Mouse (Mus musculus) adrenal gland, postnatal 10 days (tissue): Measurements from ENCODE around the gene Shisa9. TPM values are rescaled to one million over a fixed set of nuclear protein-coding genes. Genes with fewer than 3 reads are reported as not detected.

ENCODE experiments used
- DNase-seq: peaks from one replicate; pipeline ENCODE4 v3.0.0; 2021; ENCODE audit warnings: mixed read lengths
- total RNA-seq, 2 experiments: library from RNA; stranded (reverse); gene quantifications; 2 replicates each; pipeline ENCODE4 v1.2.3; 2021

Shisa9 gene
- total RNA-seq, 2 experiments from 2014 or later: 2.3 to 3.3 TPM

DNA sequence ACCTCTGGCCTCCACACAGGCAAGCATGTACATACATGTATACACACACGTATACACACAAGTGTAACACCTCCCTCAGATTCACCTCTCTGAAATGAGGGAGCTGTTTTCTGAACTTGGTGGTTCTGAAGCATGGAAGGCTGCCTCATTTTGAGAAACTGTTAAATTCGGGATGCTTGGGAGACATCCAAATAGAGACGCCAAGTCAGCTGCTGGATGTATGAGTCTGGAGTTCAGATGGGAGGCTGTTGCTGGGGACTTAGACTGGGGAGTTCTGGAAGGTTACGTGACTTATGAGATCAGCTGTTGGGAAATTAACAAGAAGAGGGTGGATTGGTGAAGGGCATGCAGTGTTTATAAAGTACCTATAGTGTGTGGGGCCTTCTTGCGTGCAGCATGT, 88.7 kb downstream of the Shisa9 start:
- no peak for DNase-seq

DNA sequence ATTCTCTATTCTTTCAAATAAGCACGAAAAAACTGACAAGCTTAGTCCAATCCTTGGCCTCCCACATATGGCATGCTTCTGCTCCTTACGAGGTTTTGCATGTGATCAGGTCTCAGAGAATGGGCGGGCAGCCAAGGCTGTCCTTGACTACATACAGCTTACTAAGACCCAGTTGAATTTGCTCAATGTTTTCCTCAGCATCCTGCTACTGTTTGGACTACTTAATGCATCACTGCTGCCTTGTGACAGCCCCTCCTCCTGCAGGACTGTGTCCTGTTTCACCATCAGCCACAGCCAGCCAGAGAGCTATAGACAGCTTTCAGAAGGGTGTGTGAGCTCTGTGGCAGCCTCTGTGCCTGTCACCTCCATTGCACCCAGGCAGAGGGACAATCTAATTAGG, 92.4 kb downstream of the Shisa9 start:
- peak; percentile 54 for DNase-seq

GRCm38 (mm10) chr16:12076700-12077099, 92.8 kb downstream of the Shisa9 start:
- no peak for DNase-seq

- no peak for DNase-seq
These were observed 99.2 kb downstream of the Shisa9 start for GRCm38 (mm10) chr16:12083082-12083481.

GRCm38 (mm10) chr16:12090604-12091235, 106.8 kb downstream of the Shisa9 start:
- no peak for DNase-seq

DNA sequence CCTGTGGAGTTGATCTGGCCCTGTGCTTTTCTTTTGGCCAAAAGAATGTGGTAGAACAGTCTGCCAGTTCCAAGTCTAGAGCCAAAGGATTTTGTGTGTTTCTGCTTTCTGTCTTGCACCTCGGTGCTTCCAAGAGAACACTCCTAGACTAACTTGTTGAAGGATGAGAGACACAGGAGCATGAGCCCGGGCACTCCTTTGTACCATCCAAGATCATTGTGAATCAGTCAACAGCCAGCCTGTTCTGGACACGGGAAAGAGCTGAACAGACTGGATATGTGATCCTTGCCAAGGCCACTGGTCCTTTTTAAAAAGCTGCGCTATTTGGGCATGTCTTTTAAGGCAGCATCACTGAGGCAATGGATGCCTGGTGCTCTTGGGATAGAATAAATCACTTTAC, 109.3 kb downstream of the Shisa9 start:
- DNase-seq: no peak

- no peak for DNase-seq
These were observed 110.9 kb downstream of the Shisa9 start for GRCm38 (mm10) chr16:12094784-12095315.

- no peak for DNase-seq
These were observed 111.5 kb downstream of the Shisa9 start for GRCm38 (mm10) chr16:12095365-12095764.

DNA sequence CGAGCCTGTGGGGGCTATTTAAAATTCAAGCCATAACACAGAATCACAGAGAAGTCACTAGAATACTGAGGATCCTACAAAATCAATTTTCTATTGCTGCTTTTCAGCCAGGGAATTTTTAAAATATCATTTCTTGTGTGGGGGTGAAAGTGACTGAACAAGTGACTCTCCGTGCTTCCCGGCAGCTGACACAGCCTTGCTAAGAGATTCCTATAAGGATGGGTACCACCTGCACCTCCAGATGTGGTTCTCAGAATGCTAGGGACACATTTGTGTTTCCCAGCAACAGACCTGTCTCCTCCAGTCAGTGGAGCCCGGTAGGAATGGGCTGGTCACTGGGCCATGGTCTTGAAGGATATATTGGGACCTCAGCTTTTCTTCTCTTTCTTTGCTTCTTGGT, 124.5 kb downstream of the Shisa9 start:
- DNase-seq: no peak

DNA sequence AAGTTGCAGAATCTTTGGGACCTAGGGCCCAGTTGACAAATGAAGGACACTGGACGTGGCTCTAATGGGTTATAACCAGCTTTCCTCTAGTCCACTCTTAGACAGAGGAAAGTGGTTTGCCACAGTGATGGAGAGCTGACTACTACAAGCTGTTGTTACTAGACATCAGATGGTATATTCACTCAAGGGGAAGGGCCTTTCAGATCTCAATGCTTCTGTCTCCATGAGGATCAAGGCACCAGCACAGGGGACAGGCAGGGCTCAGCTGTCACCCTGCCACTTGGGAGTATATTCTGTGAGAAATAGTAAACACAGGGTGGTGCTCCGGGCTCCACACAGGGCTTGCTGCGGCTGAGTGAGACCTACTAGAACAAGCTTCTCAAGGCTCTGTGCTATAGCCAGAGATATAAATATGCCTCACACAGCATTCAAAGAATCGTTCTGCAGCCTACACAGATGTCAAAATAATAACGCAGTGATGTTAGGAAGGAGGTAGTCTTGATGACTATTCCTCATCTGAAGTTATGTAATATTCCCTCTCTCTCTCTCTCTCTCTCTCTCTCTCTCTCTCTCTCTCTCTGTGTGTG, 127.0 kb downstream of the Shisa9 start:
- no peak for DNase-seq

DNA sequence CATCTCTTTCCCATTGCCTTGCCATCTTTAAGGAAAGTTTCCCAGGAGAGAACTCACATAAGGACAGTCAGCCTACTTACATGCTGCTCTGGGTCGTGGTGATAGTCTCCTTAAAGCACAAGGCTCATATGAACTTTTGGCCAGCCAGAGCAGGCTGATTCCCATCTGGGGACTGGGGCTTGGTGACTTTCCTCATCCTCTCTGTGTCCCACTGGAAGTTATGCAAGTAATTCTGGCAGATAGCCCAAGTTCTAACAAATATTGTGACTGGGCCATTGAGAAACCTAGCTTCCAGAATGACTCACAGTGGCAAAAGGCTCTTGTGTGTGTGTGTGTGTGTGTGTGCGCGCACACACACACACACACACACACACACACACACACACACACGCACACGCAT, 130.5 kb downstream of the Shisa9 start:
- DNase-seq: peak; percentile 53

- no peak for DNase-seq
These were observed 131.3 kb downstream of the Shisa9 start for GRCm38 (mm10) chr16:12115040-12115856.

- DNase-seq: no peak
These were observed 133.0 kb downstream of the Shisa9 start for GRCm38 (mm10) chr16:12116926-12117325.

DNA sequence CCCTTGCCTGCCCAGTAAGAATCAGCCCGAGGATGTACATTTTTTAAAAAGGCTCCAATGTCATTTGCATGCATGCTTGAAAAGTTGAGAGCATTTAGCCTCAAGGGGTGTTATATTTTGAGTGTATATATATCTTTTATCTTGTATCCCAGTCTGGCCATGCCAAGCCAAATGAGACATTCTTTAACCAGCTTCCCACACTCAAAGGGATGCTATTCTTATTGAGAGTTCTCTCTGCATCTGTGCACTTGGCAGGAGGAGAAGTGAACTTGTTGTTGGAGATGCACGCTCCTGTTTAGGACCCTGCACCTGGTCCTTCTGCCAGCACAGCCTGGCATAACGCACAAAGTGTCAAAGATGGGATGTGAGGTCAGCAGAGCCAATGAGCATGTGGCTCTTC, 135.6 kb downstream of the Shisa9 start:
- no peak for DNase-seq

GRCm38 (mm10) chr16:12129782-12130181, 145.9 kb downstream of the Shisa9 start:
- no peak for DNase-seq

- DNase-seq: peak; percentile 36
These were observed 162.8 kb downstream of the Shisa9 start for GRCm38 (mm10) chr16:12146666-12147065.

- DNase-seq: peak; percentile 2
These were observed 168.1 kb downstream of the Shisa9 start for GRCm38 (mm10) chr16:12151986-12152385.

GRCm38 (mm10) chr16:12154476-12154875, 170.6 kb downstream of the Shisa9 start:
- peak; percentile 5 for DNase-seq

DNA sequence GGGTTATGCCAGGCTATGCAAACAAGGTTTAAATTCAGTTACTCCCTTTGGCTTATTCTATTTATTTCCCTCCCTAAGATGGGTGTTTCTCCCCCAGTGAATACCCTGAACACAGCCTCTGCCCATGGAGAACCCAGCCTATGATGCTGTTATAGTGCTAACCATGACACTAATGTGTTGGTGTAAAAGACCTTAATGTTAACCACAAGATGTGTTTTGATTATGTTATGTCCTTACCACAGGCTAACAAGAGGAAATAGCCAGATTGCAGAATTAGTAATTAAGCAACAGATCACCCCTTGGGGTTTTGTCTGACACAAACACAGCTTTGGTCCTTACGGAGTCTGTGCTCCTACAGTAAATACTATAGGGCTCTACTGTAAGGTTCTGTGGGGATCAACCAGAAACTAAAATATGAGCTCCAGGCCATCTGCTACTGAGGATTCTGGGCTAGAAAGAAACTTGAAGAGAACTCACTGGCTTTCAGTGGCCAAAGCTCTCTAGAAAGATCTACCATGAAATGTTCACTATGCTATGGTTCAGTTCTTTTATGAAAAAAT, 189.6 kb downstream of the Shisa9 start:
- DNase-seq: no peak

DNA sequence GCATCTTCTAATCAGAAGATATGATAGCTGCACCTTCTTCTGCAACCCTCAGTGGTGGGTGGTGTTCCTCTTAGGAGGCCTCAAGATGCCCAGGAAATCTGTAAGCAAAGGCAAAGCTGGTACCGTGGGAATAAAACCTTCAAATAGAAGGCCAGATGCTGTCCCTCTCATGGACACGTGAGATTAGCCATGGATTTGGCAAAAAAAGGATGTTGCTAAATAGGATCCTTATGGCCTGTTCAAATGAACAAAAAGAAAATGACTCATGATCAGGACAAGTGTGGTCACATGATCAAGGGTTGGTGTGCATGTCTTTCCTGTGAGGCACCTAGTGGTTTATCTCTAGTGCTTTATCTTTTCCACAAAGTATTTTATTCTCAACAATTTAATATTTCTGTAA, 194.1 kb downstream of the Shisa9 start:
- no peak for DNase-seq

DNA sequence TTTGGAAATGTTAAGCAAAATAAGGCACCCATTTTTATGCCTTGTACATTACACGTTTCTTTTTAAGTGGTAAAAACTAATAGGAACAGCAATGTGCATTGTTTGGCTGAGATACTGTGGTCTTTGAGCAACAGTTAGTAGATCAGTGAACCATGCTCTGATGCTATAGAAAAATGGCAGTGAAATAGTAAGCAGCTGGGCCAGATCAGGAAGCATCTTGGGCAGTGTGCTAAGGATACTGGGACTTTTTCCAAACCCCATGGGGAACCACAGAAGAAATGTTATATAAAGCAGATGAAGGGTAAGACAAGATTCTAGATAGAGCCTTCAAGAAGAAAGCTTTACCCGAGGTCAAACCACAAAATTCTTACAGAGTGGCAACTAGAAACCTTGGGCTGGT, 205.8 kb downstream of the Shisa9 start:
- DNase-seq: no peak

DNA sequence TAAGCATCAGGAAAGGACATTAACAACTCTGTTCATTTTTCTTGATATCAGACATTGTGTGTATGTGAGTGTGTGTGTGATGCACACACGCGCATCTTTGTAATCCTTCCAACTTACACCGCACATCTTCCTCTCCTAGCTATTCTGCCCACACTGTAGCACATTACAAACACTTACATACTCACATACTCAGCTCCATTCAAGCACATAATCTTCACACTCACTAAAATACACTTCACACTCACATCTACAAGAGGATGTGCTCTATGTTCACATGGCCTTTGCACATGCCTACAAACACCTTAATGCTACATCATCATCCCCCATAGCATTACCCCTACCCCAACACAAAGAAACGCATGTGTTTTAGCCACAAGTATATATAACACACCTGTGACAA, 212.9 kb downstream of the Shisa9 start:
- DNase-seq: no peak

GRCm38 (mm10) chr16:12197611-12198010, 213.7 kb downstream of the Shisa9 start:
- peak; percentile 11 for DNase-seq
